Mouse (Mus musculus) hindbrain, embryonic 11.5 days (tissue): Measurements from ENCODE around the gene Trim33. TPM values are rescaled to one million over a fixed set of nuclear protein-coding genes. Genes with fewer than 3 reads are reported as not detected.

Source experiments
- ATAC-seq: fragments of 200-750 bp; cut with Nextera tagmentation; 2 replicates; pipeline ENCODE4 v1.8.0; 2017; ENCODE audit warnings: mild to moderate bottlenecking, moderate TSS enrichment, moderate library complexity; ENCODE audit not compliant: low FRiP score
- DNase-seq: peaks from one replicate; pipeline ENCODE4 v3.0.0-alpha.2; 2015; ENCODE audit warnings: low spot score
- H3K27ac ChIP-seq: fragments of 300-500 bp; sonication (generic); 2 replicates; pipeline ENCODE4 v1.5.1; 2014; ENCODE audit warnings: mild to moderate bottlenecking, low read depth, low read length
- H3K27me3 ChIP-seq: fragments of 300-500 bp; sonication (generic); 2 replicates; pipeline ENCODE4 v1.6.1; 2014; ENCODE audit warnings: mild to moderate bottlenecking, low read length, moderate library complexity, mixed read lengths; ENCODE audit not compliant: control insufficient read depth, insufficient read depth
- H3K36me3 ChIP-seq: fragments of 300-500 bp; sonication (generic); 2 replicates; pipeline ENCODE4 v1.6.1; 2014; ENCODE audit warnings: mild to moderate bottlenecking, low read length, moderate library complexity, mixed read lengths; ENCODE audit not compliant: control insufficient read depth, insufficient read depth
- H3K4me1 ChIP-seq: fragments of 300-500 bp; sonication (generic); replicated peaks from 2 replicates; pipeline ENCODE4 v1.6.1; 2014; ENCODE audit warnings: low read length, mixed read lengths; ENCODE audit not compliant: control insufficient read depth, insufficient read depth
- H3K4me2 ChIP-seq: fragments of 300-500 bp; sonication (generic); replicated peaks from 2 replicates; pipeline ENCODE4 v1.6.1; 2014; ENCODE audit warnings: mild to moderate bottlenecking, low read depth, low read length
- H3K4me3 ChIP-seq: fragments of 300-500 bp; sonication (generic); 2 replicates; pipeline ENCODE4 v1.5.1; 2014; ENCODE audit warnings: low read depth, low read length
- H3K9ac ChIP-seq: fragments of 300-500 bp; sonication (generic); 2 replicates; pipeline ENCODE4 v1.6.1; 2014; ENCODE audit warnings: low read depth, low read length
- H3K9me3 ChIP-seq: fragments of 300-500 bp; sonication (generic); 2 replicates; pipeline ENCODE4 v1.6.1; 2016; ENCODE audit warnings: low read length; ENCODE audit not compliant: control insufficient read depth
- WGBS: fragments of 180-500 bp; shearing (Covaris S2); extraction: QIAGEN DNeasy Blood & Tissue Kit; methylation state at CpG from one replicate; pipeline ENCODE4 v1.1.7; 2014; 5-methylcytosine and 5-hydroxymethylcytosine counted together
- polyA plus RNA-seq: library from polyadenylated mRNA; unstranded; fragments of >200 nt; fragmentation: Nextera tagmentation; extraction: Ambion mirVana; gene quantifications from 2 replicates; pipeline ENCODE4 v1.2.1, GENCODE M21; 2014

The Trim33 gene
- polyA plus RNA-seq = 23.7 and 35.8 TPM in 2 replicates

DNA sequence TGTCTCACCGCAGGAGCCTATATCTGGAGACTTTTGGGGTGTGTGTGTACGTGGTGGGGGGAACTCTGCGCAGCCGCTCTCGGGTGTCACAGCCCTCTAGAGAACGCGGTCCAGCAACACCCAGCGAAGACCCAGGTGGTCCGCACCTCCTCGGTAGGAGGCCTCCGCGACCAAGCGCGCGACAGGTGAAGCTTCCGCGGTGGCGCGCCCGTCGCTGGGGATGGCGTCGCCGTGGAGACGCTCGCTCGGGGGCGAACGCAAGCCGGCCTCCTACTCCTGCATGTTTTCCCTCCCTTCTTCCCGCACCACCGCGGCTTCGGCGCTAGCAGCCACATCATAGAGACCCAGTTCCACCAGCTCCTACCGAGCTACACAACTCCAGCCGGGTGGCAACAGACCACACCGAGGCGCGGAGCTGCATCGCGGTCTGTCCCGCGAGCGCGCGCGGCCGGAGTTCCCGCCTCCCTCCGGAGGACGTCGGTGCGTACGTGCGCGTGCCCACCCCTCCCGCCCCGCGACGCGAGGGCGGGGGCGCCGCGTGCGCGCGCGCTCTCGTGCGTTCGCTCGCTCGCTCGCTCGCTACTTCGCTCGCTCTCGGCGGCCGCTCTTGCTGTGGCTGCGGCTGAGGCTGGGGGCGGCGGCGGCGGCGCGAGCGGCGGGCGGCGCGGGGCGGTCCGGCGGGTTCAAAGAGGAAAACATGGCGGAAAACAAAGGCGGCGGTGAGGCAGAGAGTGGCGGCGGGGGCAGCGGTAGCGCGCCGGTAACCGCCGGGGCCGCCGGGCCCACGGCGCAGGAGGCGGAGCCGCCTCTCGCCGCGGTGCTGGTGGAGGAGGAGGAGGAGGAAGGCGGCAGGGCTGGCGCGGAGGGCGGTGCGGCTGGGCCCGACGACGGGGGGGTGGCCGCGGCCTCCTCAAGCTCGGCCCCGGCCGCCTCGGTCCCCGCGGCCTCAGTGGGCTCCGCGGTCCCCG, at the start of gene Trim33:
Gene Trim33, plus strand, starts transcription at position 112 of the 968 bp plus-strand sequence.
- peak within 1 kb of the TSS; percentile 88 for H3K4me2 ChIP-seq
- H3K4me3 ChIP-seq = peak within 1 kb of the TSS; percentile 98
- no peaks in the 10 kb centered on the region for H3K27me3 ChIP-seq
- ATAC-seq = peak; percentile 93
- H3K27ac ChIP-seq = peak within 1 kb of the TSS; percentile 94
- no peaks in the 10 kb centered on the region for H3K36me3 ChIP-seq
- WGBS = under 1% methylated on average over 81 of the region's 136 CpGs
- peak within 1 kb of the TSS; percentile 99 for H3K9ac ChIP-seq
- H3K4me1 ChIP-seq = peaks cover 2% of the 10 kb centered on the region; the same call in 1 of the 2 replicates
- H3K9me3 ChIP-seq = no peaks in the 10 kb centered on the region
- DNase-seq = peak; percentile 98

DNA sequence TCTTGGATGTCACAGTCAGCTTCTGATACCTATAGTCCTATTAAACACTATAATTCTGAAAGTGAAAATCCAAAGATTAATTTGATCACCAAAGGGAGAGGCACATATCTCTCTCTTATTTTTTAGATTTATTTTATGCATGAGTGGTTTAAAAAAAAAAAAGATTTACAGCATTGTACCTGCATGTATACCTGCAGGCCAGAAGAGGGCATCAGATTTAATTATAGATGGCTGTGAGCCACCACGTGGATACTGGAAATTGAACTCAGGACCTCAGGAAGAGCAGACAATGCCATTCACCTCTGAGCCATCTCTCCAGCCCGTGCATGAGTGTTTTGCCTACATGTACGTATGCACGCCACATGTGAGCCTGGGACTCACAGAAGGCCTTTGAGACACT, 46.7 kb upstream of the Trim33 start:
- no peaks in the 10 kb centered on the region for H3K27me3 ChIP-seq
- H3K27ac ChIP-seq = no peak overlapping the region
- ATAC-seq (no peak), DNase-seq (no peak)
- H3K9me3 ChIP-seq = no peaks in the 10 kb centered on the region
- 77% methylated on average over 4 of the region's 4 CpGs for WGBS
- no peaks in the 10 kb centered on the region for H3K4me1 ChIP-seq
- no peaks in the 10 kb centered on the region for H3K36me3 ChIP-seq
- no peak overlapping the region for H3K9ac ChIP-seq
- no peak overlapping the region for H3K4me3 ChIP-seq
- H3K4me2 ChIP-seq = no peak overlapping the region

DNA sequence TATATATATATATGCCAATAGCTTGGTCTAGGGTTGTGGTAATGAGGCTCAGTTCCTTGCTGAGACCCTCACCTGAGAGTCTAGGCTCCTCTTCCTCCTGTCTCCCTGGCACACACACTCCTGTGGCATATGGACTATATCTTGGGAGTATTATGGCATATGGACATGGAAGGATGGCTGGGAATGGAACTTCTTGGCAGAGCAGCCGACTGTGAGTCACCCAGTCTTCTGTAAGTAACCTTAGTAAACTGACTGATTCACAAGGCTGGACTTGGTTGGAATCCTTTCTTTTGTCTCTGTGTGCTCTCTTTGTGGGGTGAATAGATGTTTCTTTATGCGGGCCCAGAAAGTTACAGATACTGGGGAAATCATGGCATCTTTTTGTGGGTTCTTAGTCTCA, 37.6 kb upstream of the Trim33 start:
- Histone ChIP-seq H3K36me3 (no peaks in the 10 kb centered on the region), H3K4me2 (no peak overlapping the region), H3K27me3 (no peaks in the 10 kb centered on the region), H3K9ac (no peak overlapping the region), H3K4me1 (no peaks in the 10 kb centered on the region), H3K9me3 (no peaks in the 10 kb centered on the region), H3K4me3 (no peak overlapping the region), H3K27ac (no peak overlapping the region)
- ATAC-seq (no peak), DNase-seq (no peak)
- 90% methylated on average over 2 of the region's 2 CpGs for WGBS

DNA sequence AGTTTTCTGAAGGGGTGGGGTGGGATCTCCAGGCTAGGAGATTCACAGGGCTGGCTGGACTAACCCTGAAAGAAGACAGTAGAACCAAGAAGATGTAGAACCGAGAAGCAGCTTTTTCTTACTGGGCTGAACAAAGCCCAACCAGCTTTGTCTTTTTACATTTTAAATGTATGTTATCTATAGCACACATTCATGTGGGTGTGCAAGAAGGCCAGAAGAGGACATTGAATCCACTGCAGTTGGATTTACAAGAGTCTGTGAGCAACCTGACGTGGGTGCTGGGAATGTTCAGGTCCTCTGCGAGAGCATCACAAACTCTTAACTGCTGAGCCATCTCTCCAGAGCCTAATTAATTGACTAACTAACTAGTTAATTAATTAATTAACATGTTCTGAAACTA, 36.9 kb upstream of the Trim33 start:
- Histone ChIP-seq H3K27me3 (no peaks in the 10 kb centered on the region), H3K36me3 (no peaks in the 10 kb centered on the region), H3K4me1 (no peaks in the 10 kb centered on the region), H3K4me3 (no peak overlapping the region), H3K4me2 (no peak overlapping the region), H3K9me3 (no peaks in the 10 kb centered on the region), H3K9ac (no peak overlapping the region), H3K27ac (no peak overlapping the region)
- no peak for ATAC-seq
- DNase-seq = no peak
- WGBS = 92% methylated on average over 3 of the region's 3 CpGs

DNA sequence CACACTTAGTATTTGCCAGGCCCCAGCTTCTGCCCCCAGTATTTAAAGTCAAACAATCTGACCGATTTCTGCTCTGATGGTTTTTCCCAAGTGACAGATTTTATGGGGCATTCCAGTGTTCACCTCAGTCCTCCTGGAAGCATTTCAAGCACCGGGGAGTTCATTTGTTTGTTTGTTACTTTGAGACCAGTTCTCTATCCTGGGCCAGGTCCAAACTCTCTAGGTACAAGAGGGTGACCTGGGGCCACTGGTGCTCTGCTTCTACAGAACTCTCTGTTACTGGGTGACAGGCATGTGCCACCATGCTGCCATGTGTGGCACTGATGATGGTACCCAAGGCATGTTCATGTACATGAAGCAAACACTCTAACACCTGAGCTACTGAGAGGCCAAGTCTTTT, 35.6 kb upstream of the Trim33 start:
- H3K9me3 ChIP-seq = no peaks in the 10 kb centered on the region
- no peaks in the 10 kb centered on the region for H3K27me3 ChIP-seq
- DNase-seq (no peak), ATAC-seq (no peak)
- H3K9ac ChIP-seq = no peak overlapping the region
- no peak overlapping the region for H3K4me3 ChIP-seq
- no peaks in the 10 kb centered on the region for H3K36me3 ChIP-seq
- no peak overlapping the region for H3K4me2 ChIP-seq
- H3K27ac ChIP-seq = no peak overlapping the region
- H3K4me1 ChIP-seq = no peaks in the 10 kb centered on the region
- 85% methylated on average over 2 of the region's 2 CpGs for WGBS

DNA sequence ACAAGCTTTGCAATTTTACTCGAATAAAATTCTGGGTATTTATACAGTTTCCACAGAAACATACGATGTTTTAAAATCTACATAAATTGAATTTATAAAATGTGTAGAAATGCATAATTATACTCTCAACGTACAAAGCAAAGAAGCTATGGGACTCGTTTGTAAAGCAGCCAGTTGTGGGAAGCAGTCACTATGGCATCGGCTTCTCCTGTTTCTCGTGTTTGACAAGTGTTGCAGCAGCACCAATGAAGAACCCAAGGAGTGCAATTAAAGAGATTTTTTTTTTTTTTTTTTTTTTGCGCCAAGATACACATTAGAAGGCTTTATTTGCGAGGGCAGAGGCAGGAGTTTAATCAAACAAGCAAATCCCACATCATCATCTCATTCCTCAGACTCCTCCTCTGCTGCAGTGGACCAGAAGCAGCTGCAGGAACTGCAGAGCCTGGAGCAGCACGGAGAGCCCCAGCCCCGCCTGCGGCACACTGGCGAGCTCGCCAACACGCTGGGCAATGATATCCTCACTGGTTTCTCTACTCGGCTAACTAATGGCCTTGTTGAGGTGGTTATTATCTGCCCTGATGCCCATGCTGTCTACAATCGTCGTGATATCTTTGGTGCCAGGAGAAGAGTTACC, 32.3 kb upstream of the Trim33 start:
- no peaks in the 10 kb centered on the region for H3K36me3 ChIP-seq
- no peak overlapping the region for H3K4me3 ChIP-seq
- WGBS = 89% methylated on average over 17 of the region's 17 CpGs
- H3K9me3 ChIP-seq = no peaks in the 10 kb centered on the region
- DNase-seq (no peak), ATAC-seq (no peak)
- no peak overlapping the region for H3K27ac ChIP-seq
- H3K4me2 ChIP-seq = no peak overlapping the region
- no peaks in the 10 kb centered on the region for H3K4me1 ChIP-seq
- no peak overlapping the region for H3K9ac ChIP-seq
- no peaks in the 10 kb centered on the region for H3K27me3 ChIP-seq

DNA sequence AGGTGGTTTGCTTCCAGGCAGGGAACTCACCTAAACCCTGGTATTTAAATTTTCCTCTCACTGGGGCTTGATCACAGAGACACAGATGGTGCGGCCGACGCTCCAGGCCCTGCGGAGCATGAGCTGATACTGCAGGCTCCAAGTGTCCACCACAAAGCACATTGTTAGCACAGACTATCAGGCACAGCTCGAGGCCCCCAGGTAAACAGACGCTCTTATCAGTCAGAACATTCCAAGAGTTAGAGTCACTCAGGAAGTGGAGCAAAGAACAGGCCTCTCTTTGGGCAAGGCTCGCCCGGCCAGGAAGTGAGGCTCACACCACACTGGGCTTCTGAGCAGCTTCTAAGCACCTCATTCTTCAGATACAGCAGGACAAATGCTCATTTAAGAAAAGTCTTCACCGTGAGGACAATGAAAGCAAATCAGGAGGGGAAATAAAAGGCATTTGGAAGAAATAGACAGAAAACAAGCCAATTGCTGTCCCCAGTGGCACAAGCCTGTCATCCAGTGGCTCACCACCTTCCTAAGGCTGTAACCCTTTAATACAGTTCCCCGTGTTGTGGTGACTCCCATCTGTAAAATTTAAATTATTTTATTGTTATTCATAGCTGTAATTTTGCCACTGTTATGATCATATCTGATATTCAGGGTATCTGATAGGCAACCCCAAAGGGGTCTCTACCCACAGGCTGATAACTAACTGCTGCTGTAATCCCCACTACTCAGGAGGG, 22.8 kb upstream of the Trim33 start:
- 68% methylated on average over 10 of the region's 10 CpGs for WGBS
- no peak overlapping the region for H3K4me2 ChIP-seq
- H3K9me3 ChIP-seq = no peaks in the 10 kb centered on the region
- DNase-seq = no peak
- H3K9ac ChIP-seq = no peak overlapping the region
- H3K36me3 ChIP-seq = no peaks in the 10 kb centered on the region
- H3K27ac ChIP-seq = no peak overlapping the region
- no peak for ATAC-seq
- no peaks in the 10 kb centered on the region for H3K4me1 ChIP-seq
- no peaks in the 10 kb centered on the region for H3K27me3 ChIP-seq
- H3K4me3 ChIP-seq = no peak overlapping the region

DNA sequence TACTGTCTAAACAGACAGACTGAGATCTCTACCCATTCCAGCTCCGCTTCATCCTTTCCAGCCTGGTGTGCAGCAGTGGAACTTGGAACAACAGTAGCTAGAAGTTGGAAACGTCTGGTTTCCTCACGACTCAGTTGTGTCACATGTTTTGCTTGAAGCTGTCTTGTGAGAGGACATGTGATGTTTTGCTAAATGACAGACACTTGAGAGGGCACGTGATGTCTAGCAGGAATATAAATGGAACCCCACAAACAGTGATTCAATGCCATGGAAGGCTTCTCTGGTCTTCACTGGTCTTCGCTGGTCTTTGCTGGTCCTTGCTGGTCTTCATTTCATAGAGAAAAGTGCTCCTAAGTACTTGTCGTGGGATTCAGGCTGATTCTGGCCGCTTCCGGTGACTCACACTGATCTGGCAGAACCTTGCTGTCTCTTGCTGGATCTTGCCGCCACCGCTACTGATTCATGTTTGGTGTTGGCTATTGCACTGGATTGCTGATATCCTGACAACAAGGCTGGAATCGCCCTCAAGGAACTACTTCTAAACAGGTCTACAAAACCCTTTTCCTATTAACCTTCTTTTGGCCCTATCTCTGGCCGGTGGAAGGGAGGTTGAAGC, 16.2 kb upstream of the Trim33 start:
- no peaks in the 10 kb centered on the region for H3K27me3 ChIP-seq
- no peak overlapping the region for H3K4me2 ChIP-seq
- DNase-seq (no peak), ATAC-seq (no peak)
- no peak overlapping the region for H3K9ac ChIP-seq
- no peaks in the 10 kb centered on the region for H3K36me3 ChIP-seq
- no peak overlapping the region for H3K27ac ChIP-seq
- no peaks in the 10 kb centered on the region for H3K4me1 ChIP-seq
- 92% methylated on average over 12 of the region's 12 CpGs for WGBS
- H3K4me3 ChIP-seq = no peak overlapping the region
- H3K9me3 ChIP-seq = no peaks in the 10 kb centered on the region
